Comparison of ENCODE assay signal across 9 mouse cellular contexts in the genomic region with DNA sequence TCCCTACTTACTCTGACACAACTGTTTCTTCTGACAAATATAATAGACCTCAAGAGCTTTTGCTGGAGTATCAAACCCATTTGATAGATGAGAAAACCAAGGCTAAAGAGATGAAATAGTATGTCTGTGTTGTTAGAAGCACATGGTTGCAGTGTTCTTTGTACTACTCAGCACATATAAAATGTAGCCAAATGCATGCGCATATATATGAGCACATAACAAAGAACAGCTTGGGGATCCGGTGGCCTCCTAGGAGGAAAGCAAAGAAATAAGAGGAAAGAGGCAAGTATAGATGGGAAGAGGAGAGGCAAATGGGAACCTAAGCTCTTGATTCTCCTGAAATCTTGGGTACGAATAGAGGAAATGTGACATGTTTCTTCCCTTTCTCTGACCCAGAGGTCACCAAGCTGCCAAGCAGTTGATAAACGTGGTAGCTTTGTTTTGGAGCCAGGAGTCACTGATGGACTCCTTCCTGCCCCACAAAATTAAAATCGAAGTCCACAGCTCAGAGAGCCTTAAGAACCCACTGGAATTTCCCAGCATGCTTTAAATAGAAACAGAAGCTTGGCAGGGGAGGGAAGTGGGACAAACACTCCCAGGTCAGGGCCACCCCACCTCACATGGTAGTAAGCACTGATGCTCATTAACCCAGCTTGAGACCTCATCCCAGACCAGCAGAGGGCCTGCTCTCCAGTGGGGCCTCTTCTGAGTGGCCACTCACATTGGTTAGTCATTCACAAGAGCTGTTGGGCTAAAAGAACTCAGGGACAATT.
A peak's percentile ranks its signal among the peaks of the same experiment; 100 is the strongest.
DNase-seq lines count a peak whose midpoint lies in the region; ATAC-seq lines count a peak whose summit lies in the region.
"Had no signal": no experiment of that assay in that cellular context is flagged by ENCODE, and none has a peak within 500 bp of the region (broad histone marks: within the 10 kb centered on the region; RNA-seq: fewer than 3 reads in every experiment).

No protein-coding gene starts in this region.

- ATAC-seq in hindbrain, embryonic 12.5 days (ENCODE audit: low FRiP score): peak; percentile 64; the same call in 1 of the 2 replicates
- ATAC-seq in hindbrain, embryonic 13.5 days (ENCODE audit: low FRiP score): no peak
- ATAC-seq in embryonic facial prominence, embryonic 13.5 days (ENCODE audit: insufficient number of reproducible peaks, insufficient read depth, low FRiP score, low TSS enrichment, low read depth): no peak

- H3K36me3 ChIP-seq in hindbrain, embryonic 12.5 days: no peaks in the 10 kb centered on the region
- H3K36me3 ChIP-seq in hindbrain, embryonic 13.5 days: no peaks in the 10 kb centered on the region
- H3K36me3 ChIP-seq in embryonic facial prominence, embryonic 13.5 days: no peaks in the 10 kb centered on the region
- H3K36me3 ChIP-seq: hindbrain, embryonic 15.5 days had no signal

- peak overlapping the region; percentile 18; the same call in 1 of the 2 replicates for H3K27ac ChIP-seq in hindbrain, embryonic 12.5 days
- H3K27ac ChIP-seq in hindbrain, embryonic 13.5 days: no peak overlapping the region
- 0 out of 2 replicates have a peak overlapping the region, but pooled peaks have one; percentile 51 for H3K27ac ChIP-seq in embryonic facial prominence, embryonic 13.5 days
- H3K27ac ChIP-seq: hindbrain, embryonic 15.5 days had no signal

- H3K4me1 ChIP-seq in hindbrain, embryonic 12.5 days: peaks cover 7% of the 10 kb centered on the region
- peaks cover 9% of the 10 kb centered on the region for H3K4me1 ChIP-seq in hindbrain, embryonic 13.5 days (replicated peaks)
- peaks cover 22% of the 10 kb centered on the region for H3K4me1 ChIP-seq in embryonic facial prominence, embryonic 13.5 days
- H3K4me1 ChIP-seq: hindbrain, embryonic 15.5 days had no signal

- H3K27me3 ChIP-seq in hindbrain, embryonic 12.5 days: no peaks in the 10 kb centered on the region
- no peaks in the 10 kb centered on the region for H3K27me3 ChIP-seq in hindbrain, embryonic 13.5 days
- no peaks in the 10 kb centered on the region for H3K27me3 ChIP-seq in embryonic facial prominence, embryonic 13.5 days
- H3K27me3 ChIP-seq: hindbrain, embryonic 15.5 days had no signal

- 35% methylated on average over 5 of the region's 5 CpGs for WGBS in hindbrain, embryonic 12.5 days
- 37% methylated on average over 5 of the region's 5 CpGs for WGBS in hindbrain, embryonic 13.5 days
- WGBS in embryonic facial prominence, embryonic 13.5 days: 50% methylated on average over 5 of the region's 5 CpGs

- no peak overlapping the region for H3K4me2 ChIP-seq in hindbrain, embryonic 12.5 days (replicated peaks)
- H3K4me2 ChIP-seq in hindbrain, embryonic 13.5 days: no peak overlapping the region
- H3K4me2 ChIP-seq in embryonic facial prominence, embryonic 13.5 days: no peak overlapping the region
- H3K4me2 ChIP-seq: hindbrain, embryonic 15.5 days had no signal

- no peak overlapping the region for H3K4me3 ChIP-seq in hindbrain, embryonic 12.5 days
- no peak overlapping the region for H3K4me3 ChIP-seq in hindbrain, embryonic 13.5 days
- H3K4me3 ChIP-seq in embryonic facial prominence, embryonic 13.5 days: no peak overlapping the region
- H3K4me3 ChIP-seq: hindbrain, embryonic 15.5 days had no signal

- no peaks in the 10 kb centered on the region for H3K9me3 ChIP-seq in hindbrain, embryonic 12.5 days (replicated peaks)
- H3K9me3 ChIP-seq in hindbrain, embryonic 13.5 days: no peaks in the 10 kb centered on the region
- H3K9me3 ChIP-seq in embryonic facial prominence, embryonic 13.5 days: no peaks in the 10 kb centered on the region
- H3K9me3 ChIP-seq: hindbrain, embryonic 15.5 days had no signal

- DNase-seq in adipocyte (ENCODE audit: low spot score): peak; percentile 5
- peak; percentile 60 for DNase-seq in kidney, postnatal 10 days
- DNase-seq in spleen, postnatal 10 days (ENCODE audit: low spot score in 2 of 2): no peak
- DNase-seq in layer of hippocampus, adult 9-11 months: no peak
- no peak for DNase-seq in testis, postnatal 10 days (ENCODE audit: low spot score)

- no peak overlapping the region for H3K9ac ChIP-seq in hindbrain, embryonic 12.5 days
- H3K9ac ChIP-seq in hindbrain, embryonic 13.5 days: no peak overlapping the region
- H3K9ac ChIP-seq in embryonic facial prominence, embryonic 13.5 days: no peak overlapping the region
- H3K9ac ChIP-seq: hindbrain, embryonic 15.5 days had no signal

Comparison
In these comparisons a context has a peak if more than half of its experiments do, and no peak if none do; other contexts are left out.
1. DNase-seq: peak in adipocyte (single experiment) and kidney, postnatal 10 days (single experiment); none in spleen, postnatal 10 days (0 of 2), layer of hippocampus, adult 9-11 months (single experiment) and testis, postnatal 10 days (single experiment).